Mouse (Mus musculus): ENCODE data around the gene Tpt1.

The Tpt1 gene

GRCm38 (mm10) chr14:75859619-75860018 lies 14.7 kb downstream of the Tpt1 start:
- no peak for TF ChIP-seq GATA4 (IDR thresholded peaks at IDR 0.05; ENCODE audit: insufficient replicate concordance, low read length)

GRCm38 (mm10) chr14:75862701-75863100 lies 17.8 kb downstream of the Tpt1 start:
- TF ChIP-seq GATA4 (IDR thresholded peaks at IDR 0.05; ENCODE audit: insufficient replicate concordance, low read length), result no peak

- no peak for TF ChIP-seq GATA4 (IDR thresholded peaks at IDR 0.05; ENCODE audit: insufficient replicate concordance, low read length)
Observed at GRCm38 (mm10) chr14:75863549-75864409, 18.9 kb downstream of the Tpt1 start.

GRCm38 (mm10) chr14:75866706-75867333 lies 21.9 kb downstream of the Tpt1 start:
- TF ChIP-seq GATA4 (IDR thresholded peaks at IDR 0.05; ENCODE audit: insufficient replicate concordance, low read length), result no peak

GRCm38 (mm10) chr14:75869769-75870363 lies 25.0 kb downstream of the Tpt1 start:
- TF ChIP-seq GATA4 (IDR thresholded peaks at IDR 0.05; ENCODE audit: insufficient replicate concordance, low read length), result no peak

DNA sequence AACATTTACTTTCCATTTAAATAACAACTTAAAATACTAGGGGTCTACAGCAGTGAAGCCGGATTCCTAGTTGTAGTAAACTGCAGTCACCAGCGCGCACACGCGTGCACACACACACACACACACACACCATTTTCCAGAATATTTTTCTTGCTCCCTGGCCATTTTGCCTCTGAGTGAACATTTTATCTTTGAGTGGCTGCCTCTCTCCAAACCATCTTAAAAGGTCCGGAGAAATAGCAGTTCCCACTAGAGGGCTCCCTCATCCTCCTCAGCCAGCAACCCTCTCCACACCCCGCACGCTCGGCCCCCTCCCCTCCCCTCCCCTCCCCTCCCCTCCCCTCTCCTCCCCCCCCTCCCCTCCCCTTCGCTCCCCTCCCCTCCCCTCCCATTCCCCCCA lies 25.7 kb downstream of the Tpt1 start:
- TF ChIP-seq GATA4 (IDR thresholded peaks at IDR 0.05; ENCODE audit: insufficient replicate concordance, low read length), result no peak

- TF ChIP-seq GATA4 (IDR thresholded peaks at IDR 0.05; ENCODE audit: insufficient replicate concordance, low read length), result no peak
Observed at GRCm38 (mm10) chr14:75871111-75871510, 26.2 kb downstream of the Tpt1 start.

DNA sequence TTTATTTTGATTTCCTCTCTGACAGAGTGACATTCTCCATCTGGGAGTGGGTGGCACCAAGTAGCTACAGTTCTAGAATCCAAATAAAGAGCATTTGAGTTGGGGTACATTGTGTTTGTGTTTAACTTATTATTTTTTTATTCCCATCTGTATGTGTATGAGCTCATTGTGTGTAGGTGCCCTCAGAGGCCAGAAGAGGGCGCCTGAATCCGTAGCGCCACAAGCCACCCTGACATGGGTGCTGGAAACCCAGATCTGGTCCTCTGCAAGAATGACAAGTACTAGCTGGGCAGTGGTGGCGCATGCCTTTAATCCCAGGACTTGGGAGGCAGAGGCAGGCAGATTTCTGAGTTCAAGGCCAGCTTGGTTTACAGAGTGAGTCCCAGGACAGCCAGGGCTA lies 26.9 kb downstream of the Tpt1 start:
- no peak for TF ChIP-seq GATA4 (IDR thresholded peaks at IDR 0.05; ENCODE audit: insufficient replicate concordance, low read length)

DNA sequence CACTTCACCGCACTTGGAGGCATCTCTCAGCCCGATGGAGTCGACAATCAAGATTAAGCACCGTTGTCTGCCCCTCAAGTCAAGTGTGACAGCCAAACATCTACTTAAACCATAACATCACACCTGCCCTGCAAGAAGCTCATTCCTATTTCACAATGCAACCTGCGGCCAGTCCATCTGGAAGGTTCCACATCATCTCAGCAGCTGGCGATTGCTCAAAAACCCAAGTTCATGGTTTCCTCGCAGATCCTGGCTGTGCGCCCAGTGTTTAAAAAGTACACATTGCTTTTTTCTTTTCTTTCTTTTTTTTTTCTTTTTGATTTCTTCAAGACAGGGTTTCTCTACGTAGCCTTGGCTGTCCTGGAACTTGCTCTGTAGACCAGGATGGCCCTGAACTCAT lies 28.7 kb downstream of the Tpt1 start:
- TF ChIP-seq GATA4 (IDR thresholded peaks at IDR 0.05; ENCODE audit: insufficient replicate concordance, low read length), result no peak

GRCm38 (mm10) chr14:75876320-75877043 lies 31.6 kb downstream of the Tpt1 start:
- TF ChIP-seq GATA4 (IDR thresholded peaks at IDR 0.05; ENCODE audit: insufficient replicate concordance, low read length), result no peak

DNA sequence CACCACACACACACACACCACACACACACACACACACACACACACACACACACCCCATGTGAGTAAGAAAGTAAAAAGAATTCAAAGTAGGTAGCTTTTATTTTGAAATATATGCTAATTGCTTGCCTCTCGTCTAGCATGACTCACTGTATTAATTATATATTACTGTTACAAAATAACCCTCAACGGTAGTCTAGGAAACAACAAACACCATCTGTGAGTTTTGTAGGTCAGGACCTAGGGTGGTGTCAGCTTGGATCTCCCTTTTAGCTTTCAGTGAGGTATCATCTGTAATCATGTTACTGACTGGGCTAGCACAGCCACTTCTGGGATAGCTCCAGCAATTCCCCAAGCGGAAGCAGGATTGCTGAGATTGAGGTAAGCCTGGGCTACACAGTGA lies 32.4 kb downstream of the Tpt1 start:
- no peak for TF ChIP-seq GATA4 (IDR thresholded peaks at IDR 0.05; ENCODE audit: insufficient replicate concordance, low read length)

GRCm38 (mm10) chr14:75878980-75879379 lies 34.1 kb downstream of the Tpt1 start:
- no peak for TF ChIP-seq GATA4 (IDR thresholded peaks at IDR 0.05; ENCODE audit: insufficient replicate concordance, low read length)

- no peak for TF ChIP-seq GATA4 (IDR thresholded peaks at IDR 0.05; ENCODE audit: insufficient replicate concordance, low read length)
Observed at GRCm38 (mm10) chr14:75881856-75882255, 37.0 kb downstream of the Tpt1 start.

- TF ChIP-seq GATA4 (IDR thresholded peaks at IDR 0.05; ENCODE audit: insufficient replicate concordance, low read length), result no peak
Observed at GRCm38 (mm10) chr14:75883330-75883729, 38.4 kb downstream of the Tpt1 start.

GRCm38 (mm10) chr14:75883873-75884272 lies 39.0 kb downstream of the Tpt1 start:
- TF ChIP-seq GATA4 (IDR thresholded peaks at IDR 0.05; ENCODE audit: insufficient replicate concordance, low read length), result no peak

Data from liver, adult (tissue).